Mouse (Mus musculus): Measurements from ENCODE around the gene Grb2.

Grb2 gene

DNA sequence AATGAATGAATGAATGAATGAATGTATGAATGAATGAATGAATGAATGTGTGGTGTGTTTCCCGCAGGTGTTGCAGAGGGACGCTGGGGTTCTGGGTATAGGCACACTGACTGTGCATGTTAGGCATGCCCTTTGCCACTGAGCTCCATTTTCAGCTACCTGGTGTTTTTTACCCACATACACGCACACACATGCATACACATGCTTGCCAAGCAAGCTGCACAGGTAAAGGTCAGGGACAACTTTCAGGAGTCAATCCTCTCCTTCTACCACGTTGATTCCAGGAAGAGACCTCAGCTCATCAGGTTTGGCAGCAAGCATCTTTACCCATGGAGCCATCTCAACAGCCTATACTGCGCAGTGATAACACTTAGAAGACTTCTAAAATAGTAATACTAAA lies 16.9 kb downstream of the Grb2 start:
- in situ Hi-C loops (cut with MboI; ENCODE audit: unreplicated experiment in 2 of 2), result no loop called here

DNA sequence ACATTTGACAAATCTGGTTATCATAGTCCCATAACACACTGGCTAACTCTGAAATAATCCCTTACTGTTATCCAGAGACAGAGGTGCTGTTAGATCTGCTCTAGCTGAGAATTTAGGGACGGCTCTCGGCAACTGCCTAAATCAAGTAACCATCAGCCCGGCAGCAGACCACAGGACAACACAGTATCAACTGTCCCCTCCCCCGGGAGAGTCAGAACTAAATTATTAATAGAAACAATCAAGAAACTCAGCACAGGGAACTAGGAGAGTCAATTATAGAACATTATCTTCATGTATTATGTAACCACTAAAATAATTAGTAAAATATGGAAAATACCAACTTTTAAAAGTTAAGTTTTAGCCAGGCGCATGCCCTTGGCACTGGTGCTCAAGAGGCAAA lies 17.4 kb downstream of the Grb2 start:
- in situ Hi-C loops (cut with MboI; ENCODE audit: unreplicated experiment in 2 of 2), result no loop called here

DNA sequence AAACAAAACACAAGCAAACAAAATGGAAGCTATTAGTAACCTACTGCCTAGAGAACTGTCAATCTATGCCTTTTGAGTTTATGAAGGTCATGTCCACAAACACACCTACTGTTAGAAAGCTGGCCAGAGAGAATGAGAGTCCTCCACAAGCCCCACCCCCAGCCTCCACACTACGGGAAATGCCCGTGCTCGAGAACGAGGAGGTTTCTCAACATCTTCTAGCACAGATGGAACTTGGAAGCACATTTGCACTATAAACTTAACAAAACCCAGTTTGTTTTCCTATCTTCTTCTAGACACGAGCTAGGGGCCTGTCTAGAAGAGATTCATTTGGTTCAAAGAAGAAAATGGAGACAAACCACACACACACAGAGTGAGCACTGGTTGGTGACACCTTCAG lies 18.0 kb downstream of the Grb2 start:
- in situ Hi-C loops (cut with MboI; ENCODE audit: unreplicated experiment in 2 of 2), result no loop called here

DNA sequence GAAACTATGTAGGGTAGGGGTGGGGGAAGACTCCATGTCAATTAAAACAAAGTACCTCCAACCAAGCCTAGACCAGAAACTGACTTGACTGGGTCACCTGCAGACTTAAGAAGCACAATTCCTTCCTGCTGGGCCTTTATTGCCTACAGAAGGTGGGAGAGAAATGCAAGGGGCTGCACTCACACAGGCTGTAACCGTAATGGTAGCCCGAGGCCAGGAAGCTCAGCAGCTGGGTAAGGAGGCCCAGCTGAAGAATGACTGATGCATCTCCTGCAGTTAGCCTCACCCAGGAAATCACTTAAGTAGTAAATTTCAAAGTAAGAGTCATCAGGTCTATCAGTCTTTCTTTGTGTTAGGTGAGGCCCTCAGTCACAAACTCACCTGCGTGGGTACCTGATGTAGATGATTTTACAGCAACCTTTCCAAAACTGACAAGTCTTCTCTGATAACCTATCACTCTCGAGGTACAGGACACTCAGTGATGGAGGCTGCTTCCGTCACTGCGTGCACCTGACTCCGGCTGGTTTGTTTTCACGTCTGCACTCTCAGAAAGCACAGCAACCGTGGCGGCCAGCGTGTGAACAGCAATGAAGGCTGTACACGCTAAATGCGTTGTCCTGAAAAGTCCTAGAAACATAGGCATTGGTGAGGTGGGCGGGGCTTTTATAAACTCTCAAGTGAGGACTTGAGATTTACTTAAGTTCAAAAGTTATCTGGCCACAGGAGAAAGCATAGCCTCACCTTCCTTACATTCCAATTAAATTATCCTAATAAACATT lies 19.1 kb downstream of the Grb2 start:
- in situ Hi-C loops (cut with MboI; ENCODE audit: unreplicated experiment in 2 of 2), result no loop called here

DNA sequence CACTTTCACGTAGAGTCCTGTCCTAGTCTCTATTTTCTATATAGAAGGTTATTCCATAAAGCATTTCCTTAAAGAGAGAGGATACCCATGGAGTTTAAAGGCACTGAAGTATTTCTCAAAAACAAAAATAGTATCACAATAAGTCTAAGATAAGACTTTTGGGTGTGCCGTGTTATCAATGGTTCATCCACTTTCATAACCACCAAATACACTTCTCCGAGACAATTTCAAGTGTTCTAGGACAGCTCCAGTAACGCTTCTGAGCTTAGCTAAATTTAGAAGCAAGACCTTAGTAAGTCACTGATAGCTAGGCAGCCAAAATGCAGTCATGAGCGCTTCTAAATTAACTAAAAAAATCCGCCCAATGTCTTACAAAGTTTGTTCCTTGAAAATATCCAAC lies 22.0 kb downstream of the Grb2 start:
- in situ Hi-C loops (cut with MboI; ENCODE audit: unreplicated experiment in 2 of 2), result no loop called here

DNA sequence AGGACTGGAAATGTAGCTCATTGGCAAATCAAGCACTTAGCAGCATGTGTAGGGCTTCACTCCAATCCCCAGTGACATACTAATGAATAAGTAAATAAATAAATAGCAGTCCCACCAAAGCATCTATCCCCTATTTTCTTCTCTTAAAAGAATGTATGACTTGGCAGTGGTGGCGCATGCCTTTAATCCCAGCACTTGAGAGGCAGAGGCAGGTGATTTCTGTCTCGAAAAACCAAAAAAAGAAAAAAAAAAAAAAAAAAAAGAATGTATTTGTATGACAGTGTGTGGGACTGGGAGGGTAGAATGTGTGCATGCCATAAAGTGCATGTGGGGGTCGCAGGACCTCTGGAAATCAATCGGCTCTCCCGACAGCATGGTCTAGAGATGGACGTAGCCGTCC lies 22.4 kb downstream of the Grb2 start:
- in situ Hi-C loops (cut with MboI; ENCODE audit: unreplicated experiment in 2 of 2), result no loop called here

DNA sequence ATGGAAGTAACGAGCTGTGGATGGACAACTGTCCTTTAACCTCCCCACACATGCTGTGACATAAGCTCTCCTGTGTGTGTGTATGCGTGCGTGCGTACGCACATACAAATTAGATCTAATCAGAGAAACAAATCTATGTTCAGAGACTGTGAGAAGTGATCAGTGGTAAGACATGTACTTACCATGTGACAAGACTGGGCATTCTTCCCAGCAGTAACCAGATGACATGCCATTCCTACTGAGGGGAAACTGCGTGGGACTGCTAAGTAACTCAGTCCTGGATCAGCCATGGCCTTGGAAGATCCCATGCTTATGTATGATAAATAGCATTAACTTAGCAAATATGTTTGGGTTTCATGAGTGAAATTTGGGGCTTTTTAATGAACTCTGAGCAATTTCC lies 23.5 kb downstream of the Grb2 start:
- in situ Hi-C loops (cut with MboI; ENCODE audit: unreplicated experiment in 2 of 2), result no loop called here

DNA sequence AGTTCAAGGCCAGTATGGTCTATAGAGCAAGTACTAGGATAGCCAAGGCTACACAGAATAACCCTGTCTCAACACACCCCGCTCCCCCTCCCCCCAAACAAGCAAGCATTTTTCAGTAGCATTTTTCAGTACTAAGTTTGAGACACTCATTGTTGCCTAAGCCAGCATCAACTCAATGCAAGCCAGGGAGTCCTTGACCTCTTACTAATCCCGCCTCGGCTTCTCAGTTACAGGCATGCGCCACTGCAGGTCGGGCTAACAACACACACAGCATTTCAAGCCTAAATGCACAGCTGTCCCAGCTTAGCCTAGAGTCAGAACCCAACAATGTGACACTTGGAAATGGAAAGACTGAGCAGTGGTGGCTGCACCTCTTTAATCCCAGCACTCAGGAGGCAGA lies 25.1 kb downstream of the Grb2 start:
- in situ Hi-C loops (cut with MboI; ENCODE audit: unreplicated experiment in 2 of 2), result no loop called here

DNA sequence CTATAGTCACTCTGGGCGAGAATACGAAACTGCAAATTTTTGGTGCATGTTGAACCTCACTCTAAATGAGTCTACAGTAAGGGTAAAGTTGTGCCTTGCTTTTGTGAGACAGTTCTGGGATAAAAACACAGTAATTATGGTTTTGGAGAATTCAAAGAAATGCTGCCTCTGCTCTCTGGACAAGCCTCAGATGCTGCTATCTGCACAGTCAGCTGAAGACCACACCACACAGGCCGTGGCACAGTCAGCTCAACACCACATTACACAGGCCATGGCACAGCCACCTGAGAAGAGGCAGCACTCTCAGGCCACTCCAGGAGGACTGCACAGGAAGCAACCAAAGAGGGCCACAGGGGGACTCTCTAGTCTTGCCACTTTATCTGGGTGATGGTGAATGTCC lies 26.0 kb downstream of the Grb2 start:
- in situ Hi-C loops (cut with MboI; ENCODE audit: unreplicated experiment in 2 of 2), result no loop called here

DNA sequence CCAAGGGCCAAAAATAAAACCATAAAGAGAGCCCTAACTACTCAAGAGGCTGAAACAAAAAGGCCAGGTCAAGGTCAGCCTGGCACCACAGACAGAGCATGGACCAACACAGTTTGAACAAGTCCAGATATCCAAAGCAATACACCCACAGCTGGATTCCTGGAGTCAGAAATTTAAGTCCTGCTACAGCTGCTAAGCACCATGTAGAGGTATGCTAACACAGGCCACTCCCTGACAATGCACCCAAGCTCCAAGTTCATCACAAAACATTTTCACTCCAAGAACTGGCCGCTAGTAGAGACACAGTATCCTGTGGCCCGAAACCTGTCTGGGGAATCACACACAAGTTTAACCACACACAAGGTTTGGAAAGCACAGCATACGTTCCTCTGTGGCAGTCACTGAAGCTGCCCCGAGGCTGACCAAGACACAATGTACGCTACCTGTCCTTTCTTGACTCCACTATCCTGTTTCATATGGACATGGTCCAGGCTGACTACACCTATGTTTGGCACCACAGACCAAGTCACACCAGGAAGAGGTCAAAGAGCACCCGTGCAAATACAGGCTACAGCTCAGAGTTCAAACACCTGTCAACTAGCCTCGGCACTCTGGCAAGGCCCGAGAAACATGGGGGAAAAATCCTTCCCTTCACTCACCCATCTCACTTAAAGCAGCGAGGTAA lies 28.7 kb downstream of the Grb2 start:
- in situ Hi-C loops (cut with MboI; ENCODE audit: unreplicated experiment in 2 of 2), result no loop called here

DNA sequence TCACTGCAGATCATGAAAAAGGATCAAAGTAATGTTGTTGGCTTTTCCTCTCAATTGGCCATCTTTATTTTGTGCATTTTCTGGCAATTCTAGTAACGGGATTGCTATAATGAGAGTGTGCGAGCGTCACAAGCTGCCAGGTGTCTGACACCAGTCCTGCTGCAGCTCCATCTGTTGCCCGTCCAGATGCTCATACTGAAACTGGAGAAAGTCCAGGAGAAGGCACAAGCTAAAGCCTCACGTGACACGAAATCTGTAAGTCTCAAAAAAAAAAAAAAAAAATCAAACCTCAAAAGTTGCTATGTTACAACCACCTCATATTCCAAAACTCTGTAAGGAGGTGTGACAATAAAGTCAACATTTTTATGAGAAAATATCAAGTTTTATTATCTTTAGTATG lies 29.5 kb downstream of the Grb2 start:
- in situ Hi-C loops (cut with MboI; ENCODE audit: unreplicated experiment in 2 of 2), result no loop called here

DNA sequence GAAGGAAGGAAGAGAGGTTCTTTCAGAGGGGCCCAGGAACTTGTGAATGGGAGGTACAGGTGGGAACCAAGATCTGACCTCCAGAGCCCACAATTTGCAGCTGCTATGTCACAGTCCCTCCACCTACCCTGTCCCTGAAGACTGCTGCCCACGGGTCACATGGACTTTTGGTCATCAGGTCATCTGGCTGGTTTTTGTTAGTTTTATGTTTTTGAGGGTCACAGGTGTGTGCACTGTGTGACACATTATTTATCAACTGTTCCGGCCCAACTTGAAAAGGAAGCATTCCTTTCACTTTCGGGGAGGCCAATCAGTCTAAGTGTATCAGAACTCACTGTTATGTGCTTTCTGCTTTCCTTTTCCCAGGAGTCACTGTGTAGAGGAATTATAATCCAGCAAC lies 30.9 kb downstream of the Grb2 start:
- in situ Hi-C loops (cut with MboI; ENCODE audit: unreplicated experiment in 2 of 2), result no loop called here

DNA sequence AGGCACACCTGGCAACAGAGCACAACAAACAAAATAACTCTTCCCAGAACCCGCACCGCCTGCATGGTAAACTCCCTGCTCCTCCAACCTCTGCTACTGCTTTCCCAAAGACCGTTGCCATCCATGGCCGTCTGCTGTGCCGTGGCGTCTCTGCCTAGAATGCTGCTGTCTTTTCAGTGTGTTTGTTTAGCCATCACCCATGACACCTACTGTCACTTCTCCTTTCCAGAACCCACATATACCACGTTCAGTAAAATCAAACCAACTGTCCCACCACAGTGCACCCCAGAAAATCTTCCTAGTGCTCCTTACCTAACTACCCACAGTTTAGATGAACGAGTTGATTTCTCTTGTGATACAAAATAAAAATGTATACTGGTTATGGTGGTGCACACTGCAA lies 31.7 kb downstream of the Grb2 start:
- in situ Hi-C loops (cut with MboI; ENCODE audit: unreplicated experiment in 2 of 2), result no loop called here

DNA sequence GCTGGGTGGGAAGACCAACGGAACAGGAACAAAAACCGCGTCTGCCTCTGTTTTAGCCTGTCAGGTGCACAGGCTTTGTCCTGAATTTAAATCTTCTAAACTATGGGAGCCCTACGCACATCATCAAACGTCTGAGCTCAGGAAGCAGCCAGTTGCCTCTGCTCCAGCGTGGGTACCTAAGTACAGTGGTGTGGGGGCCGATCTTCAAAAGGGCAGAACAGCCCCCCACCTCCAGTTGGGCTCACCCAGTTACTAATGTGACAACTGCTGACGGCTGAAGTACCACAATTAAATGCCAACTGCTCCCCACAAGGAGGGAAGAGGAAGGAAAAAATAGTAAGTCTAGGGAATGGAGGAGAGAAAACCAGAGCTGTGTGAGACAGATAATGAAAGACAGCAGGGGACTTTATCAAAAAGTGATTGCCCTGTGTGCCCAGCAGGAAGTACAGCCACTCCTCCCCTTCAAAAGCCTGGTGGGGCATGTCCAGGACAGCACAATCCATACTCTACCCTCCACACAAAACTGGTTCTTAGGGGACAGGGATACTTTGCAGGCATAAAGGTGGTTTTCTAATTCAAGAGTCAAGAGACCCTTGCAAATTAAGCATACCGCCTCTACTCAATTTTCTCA lies 34.0 kb downstream of the Grb2 start:
- in situ Hi-C loops (cut with MboI; ENCODE audit: unreplicated experiment in 2 of 2), result no loop called here

DNA sequence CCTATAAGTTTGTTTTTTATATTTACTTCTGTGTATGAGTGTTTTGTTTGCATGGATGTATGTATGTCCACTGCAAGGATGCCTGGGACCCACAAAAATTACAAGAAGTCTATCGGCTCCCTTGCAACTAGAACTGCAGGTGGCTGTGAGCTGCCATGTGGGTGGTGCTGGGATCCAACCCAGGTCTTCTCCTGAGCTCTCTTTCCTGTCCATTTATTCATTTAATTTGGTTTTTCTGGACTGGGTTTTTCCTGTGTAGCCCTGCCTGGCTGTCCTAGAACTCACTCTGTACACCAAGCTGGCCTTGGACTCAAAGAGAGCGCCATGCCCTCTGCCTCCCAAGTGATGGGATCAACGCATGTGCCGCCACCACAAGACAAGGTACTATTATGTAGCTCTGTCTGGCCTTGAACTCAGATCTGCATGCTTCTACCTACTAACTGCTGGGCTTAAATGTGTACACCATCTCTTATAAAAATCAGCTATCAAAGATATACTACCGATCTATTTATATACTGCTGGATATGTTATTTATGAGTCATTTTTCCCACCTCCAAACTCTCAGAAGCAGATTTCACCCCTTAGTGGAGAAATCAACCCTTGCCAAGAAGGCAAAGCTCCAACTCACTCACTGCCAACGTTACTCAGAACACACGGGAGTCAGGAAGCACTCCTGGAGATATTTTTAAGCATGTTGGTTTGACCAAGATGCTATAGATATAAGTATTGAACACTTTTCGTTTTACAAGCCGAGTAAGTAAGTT lies 34.7 kb downstream of the Grb2 start:
- in situ Hi-C loops (cut with MboI; ENCODE audit: unreplicated experiment in 2 of 2), result no loop called here

DNA sequence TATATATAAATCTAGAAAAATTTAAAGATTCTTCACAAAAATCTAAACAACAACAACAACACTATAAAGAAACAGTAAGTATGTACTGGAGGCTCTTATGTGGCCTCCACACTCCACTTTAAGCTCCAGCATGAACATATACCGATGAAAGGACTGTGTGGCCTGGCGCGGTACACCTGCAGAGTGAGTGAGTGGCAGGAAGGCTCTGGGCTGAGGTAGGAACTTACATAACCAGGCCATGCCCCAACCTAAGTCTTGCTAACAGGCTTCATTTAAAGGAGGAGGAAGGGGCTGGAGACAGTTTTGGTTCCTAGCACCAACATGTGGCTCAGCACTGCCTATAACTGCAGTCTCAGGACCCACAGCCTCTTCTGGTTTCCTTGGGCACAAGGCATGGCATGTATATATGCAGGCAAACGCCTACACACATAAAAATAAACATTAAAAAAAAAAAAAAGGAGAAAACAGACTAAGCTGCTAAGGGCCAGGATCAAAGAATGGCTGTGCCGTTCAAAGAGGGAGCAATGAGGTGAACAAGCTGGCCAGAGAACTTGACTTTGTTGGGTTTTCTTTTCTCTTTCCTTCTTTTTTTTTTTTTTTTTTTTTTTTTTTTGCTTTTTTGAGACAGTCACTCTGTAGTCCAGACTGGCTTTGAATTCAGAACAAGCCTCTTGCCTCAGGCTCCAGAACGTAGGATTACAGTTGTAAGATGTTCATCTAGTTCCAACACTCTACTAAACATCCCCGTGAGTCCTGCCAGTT lies 36.0 kb downstream of the Grb2 start:
- in situ Hi-C loops (cut with MboI; ENCODE audit: unreplicated experiment in 2 of 2), result no loop called here

DNA sequence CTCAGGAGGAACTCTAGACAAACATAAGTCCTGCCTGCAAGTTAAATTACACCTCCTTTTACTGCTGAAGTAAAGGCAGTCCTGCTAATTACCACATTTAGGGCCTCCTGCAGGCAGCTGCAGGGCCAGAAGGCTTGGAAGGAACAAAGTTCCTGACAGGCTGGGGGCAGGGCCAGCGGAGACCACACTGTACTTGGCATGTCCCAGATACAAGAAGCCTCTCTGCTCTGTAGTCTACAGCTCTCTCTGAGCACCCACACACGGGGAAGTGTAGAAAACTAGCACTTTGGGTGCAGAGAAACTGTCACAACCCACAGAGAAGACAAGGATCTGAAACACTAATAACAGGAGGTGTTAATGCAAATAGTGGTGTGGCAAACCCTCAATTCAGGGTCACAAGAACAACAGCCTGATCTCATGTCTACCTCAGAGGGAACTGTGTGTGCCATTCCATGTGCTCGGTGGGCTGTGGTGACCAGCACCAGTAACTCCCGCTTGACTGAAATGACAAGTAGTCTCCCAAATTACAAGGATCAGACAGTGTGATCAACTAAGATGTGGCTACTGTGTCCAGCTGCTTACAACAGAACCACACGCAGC lies 37.8 kb downstream of the Grb2 start:
- in situ Hi-C loops (cut with MboI; ENCODE audit: unreplicated experiment in 2 of 2), result no loop called here

DNA sequence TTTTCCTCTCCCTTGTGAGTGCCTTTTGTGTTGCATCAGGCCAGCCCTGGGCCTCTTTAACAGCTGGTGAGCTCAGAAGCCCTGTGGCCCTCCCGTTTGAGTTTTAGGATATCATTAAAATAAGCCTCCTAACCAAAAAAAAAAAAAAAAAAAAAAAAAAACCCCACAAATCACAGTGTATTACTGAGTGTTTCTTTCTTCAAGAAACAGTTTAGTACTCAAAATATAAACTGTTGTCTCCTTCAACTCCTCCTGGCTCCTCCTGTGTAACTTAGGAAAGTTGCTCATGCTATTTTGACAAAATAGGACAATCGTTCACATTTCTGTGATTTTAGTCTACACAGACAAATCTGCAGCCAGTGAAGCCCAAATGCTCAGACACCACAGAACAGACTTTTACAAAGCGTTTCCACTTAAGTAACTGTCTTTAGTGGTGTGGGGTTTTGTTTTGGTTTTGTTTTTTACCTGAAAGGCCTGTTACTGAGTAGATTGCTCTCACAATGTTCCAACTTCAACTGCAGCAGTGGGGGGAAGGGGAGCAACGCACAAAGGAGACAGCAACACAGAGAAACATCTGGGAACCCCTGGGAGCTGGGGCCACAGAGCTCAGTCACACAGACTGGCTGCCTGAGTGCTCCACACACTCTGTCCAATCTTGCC lies 44.6 kb downstream of the Grb2 start:
- in situ Hi-C loops (cut with MboI; ENCODE audit: unreplicated experiment in 2 of 2), result no loop called here

DNA sequence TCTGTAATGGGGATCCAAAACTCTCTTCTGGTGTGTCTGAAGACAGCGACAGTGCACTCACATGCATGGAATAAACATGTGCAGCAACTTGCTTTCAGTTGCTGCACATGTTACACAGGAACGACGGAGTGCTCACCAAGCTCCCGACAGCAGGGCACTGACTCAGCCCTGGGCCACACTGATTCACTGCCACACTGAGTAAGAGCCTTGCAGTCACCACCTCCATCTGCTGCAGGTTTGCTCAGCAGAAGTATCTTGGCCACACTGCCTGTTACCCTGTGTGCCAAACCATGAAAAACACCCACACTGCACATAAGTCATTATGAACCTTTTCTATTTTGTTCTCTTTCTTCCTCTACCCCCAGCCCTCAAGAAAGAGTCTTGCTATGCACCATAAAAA lies 48.0 kb downstream of the Grb2 start:
- in situ Hi-C loops (cut with MboI; ENCODE audit: unreplicated experiment in 2 of 2), result no loop called here

DNA sequence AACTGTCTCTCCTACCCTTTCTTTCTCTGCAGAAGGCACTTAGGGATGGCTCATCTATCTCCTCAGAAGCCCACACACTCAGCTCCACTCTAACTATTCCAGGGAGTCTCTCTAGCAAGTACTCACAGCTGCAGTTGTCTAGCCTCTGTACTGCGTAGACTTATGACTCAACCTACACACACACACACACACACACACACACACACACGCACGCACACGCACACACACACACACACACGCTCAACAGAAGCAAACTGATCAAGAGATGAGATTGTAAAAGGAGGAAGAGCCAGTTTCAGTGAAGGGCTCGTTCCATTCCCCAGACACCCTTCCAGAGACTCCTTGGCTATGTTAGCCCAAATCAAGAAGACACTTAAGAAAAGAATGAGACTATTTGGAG lies 49.9 kb downstream of the Grb2 start:
- in situ Hi-C loops (cut with MboI; ENCODE audit: unreplicated experiment in 2 of 2), result no loop called here

Measured in v-Abl transformed pro-B cells (cell line).